Mouse (Mus musculus) lung, postnatal 0 days (tissue): ENCODE data around the gene Creb1.

ENCODE experiments used
- CTCF ChIP-seq: IDR thresholded peaks from 2 replicates; pipeline ENCODE4 v1.5.1; 2016; ENCODE audit warnings: antibody characterized with exemption, mild to moderate bottlenecking
- EP300 ChIP-seq: IDR thresholded peaks from 2 replicates; pipeline ENCODE4 v1.6.1; 2016; ENCODE audit warnings: antibody characterized with exemption, mild to moderate bottlenecking, control low read depth

DNA sequence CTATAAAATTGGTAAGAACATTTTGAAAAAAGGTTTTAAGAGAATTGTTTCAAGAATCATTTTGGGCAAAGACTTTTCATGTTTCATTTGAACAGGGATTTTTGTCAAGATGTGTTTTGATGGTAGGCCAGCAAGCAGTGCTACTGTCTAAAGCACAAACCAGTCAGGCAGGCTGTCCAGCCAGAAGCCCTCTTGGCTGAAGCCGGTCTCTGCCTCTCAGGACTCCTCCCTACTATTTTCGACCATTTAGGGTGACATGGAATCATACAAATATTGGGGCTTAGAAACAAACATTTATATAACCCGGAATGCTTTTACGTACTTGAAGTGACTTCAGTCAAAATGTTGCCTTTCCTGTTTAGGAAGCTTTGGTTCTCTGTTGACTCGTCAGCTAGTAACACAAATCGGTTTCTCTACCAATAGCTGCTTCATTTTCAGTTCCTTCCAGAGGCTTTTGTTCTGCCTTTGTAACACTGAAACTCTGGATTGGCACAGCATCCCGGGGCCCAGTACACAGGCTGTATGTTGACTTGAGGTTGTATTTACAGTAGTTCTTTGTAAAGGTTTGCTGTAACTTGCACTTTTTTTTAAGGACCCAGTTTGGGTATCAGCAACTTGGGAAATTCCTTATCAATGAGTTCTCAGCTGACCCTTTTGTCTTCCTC is 68.1 kb downstream of the Creb1 start:
- TF ChIP-seq CTCF (no peak), EP300 (no peak)
